In the genomic region with DNA sequence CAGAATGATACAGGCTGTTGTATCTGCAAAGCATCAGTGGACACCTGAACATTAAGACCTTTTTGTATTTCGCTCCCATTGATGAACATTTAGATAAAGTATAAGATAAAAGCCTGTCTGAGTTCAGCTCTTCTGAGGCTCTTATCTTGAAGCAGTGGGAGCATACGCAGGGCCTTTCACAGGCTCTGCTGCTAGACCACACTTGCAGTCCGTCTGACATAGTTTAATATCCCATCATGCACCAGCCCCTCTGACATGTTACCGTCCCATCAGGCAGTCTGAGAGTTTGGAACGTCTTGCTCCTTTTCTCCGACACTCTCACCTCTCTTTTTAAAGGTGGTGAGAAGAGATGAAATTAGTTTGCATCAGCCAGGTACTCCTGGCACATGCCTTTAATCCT, we compare ENCODE assay signal across 11 mouse cellular contexts. TPM values are rescaled to one million over a fixed set of nuclear protein-coding genes. Genes with fewer than 3 reads are reported as not detected.
A peak's percentile ranks its signal among the peaks of the same experiment; 100 is the strongest.
DNase-seq lines count a peak whose midpoint lies in the region; ATAC-seq lines count a peak whose summit lies in the region.
"Had no signal": no experiment of that assay in that cellular context is flagged by ENCODE, and none has a peak within 500 bp of the region (broad histone marks: within the 10 kb centered on the region; RNA-seq: fewer than 3 reads in every experiment).

No protein-coding gene starts in this region.

- H3K4me1 ChIP-seq in kidney, embryonic 14.5 days (ENCODE audit: control insufficient read depth, insufficient read depth, low read length): peaks cover 12% of the 10 kb centered on the region
- H3K4me1 ChIP-seq in embryonic facial prominence, embryonic 13.5 days: peaks cover 13% of the 10 kb centered on the region
- peaks cover 27% of the 10 kb centered on the region for H3K4me1 ChIP-seq in hindbrain, embryonic 14.5 days (replicated peaks; ENCODE audit: control insufficient read depth, insufficient read depth, low read length)
- peaks cover 28% of the 10 kb centered on the region for H3K4me1 ChIP-seq in midbrain, embryonic 13.5 days (replicated peaks)

- no peak for ATAC-seq in kidney, embryonic 14.5 days (ENCODE audit: low FRiP score, low TSS enrichment)
- no peak for ATAC-seq in embryonic facial prominence, embryonic 13.5 days (ENCODE audit: insufficient number of reproducible peaks, insufficient read depth, low FRiP score, low TSS enrichment, low read depth)
- ATAC-seq in hindbrain, embryonic 14.5 days (ENCODE audit: low FRiP score): no peak
- no peak for ATAC-seq in midbrain, embryonic 13.5 days

- no peak overlapping the region; the same call in 1 of the 2 replicates for H3K9ac ChIP-seq in kidney, embryonic 14.5 days (ENCODE audit: low read depth, low read length)
- H3K9ac ChIP-seq in embryonic facial prominence, embryonic 13.5 days: no peak overlapping the region
- peak overlapping the region; percentile 98; the same call in 1 of the 2 replicates for H3K9ac ChIP-seq in hindbrain, embryonic 14.5 days
- H3K9ac ChIP-seq in midbrain, embryonic 13.5 days (replicated peaks): peak overlapping the region; percentile 95

- 83% methylated on average over 6 of the region's 6 CpGs for WGBS in kidney, embryonic 14.5 days
- WGBS in embryonic facial prominence, embryonic 13.5 days: 82% methylated on average over 6 of the region's 6 CpGs
- 86% methylated on average over 6 of the region's 6 CpGs for WGBS in hindbrain, embryonic 14.5 days
- 83% methylated on average over 6 of the region's 6 CpGs for WGBS in midbrain, embryonic 13.5 days

- H3K27ac ChIP-seq in kidney, embryonic 14.5 days (ENCODE audit: low read depth, low read length): no peak overlapping the region
- no peak overlapping the region for H3K27ac ChIP-seq in embryonic facial prominence, embryonic 13.5 days
- H3K27ac ChIP-seq in hindbrain, embryonic 14.5 days: no peak overlapping the region; the same call in 1 of the 2 replicates
- peak overlapping the region; percentile 14; the same call in 1 of the 2 replicates for H3K27ac ChIP-seq in midbrain, embryonic 13.5 days
- H3K27ac ChIP-seq: heart, embryonic 10.5 days; macrophage had no signal

- no peak for DNase-seq in kidney, adult 8-10 months
- DNase-seq in hindbrain, embryonic 14.5 days (ENCODE audit: low spot score): no peak
- DNase-seq in right cerebral cortex, postnatal 14 days: no peak
- no peak for DNase-seq in adrenal gland, adult 2 months
- DNase-seq in layer of hippocampus, postnatal 36 days: no peak
- DNase-seq: cerebellum, adult 9-10 months had no signal

- no peak overlapping the region for H3K4me3 ChIP-seq in kidney, embryonic 14.5 days (ENCODE audit: low read length)
- H3K4me3 ChIP-seq in embryonic facial prominence, embryonic 13.5 days: no peak overlapping the region
- peak overlapping the region; percentile 88 for H3K4me3 ChIP-seq in hindbrain, embryonic 14.5 days (replicated peaks; ENCODE audit: low read length)
- peak overlapping the region; percentile 77 for H3K4me3 ChIP-seq in midbrain, embryonic 13.5 days (replicated peaks)

- no peaks in the 10 kb centered on the region for H3K9me3 ChIP-seq in kidney, embryonic 14.5 days (ENCODE audit: control insufficient read depth, low read length)
- H3K9me3 ChIP-seq in embryonic facial prominence, embryonic 13.5 days: no peaks in the 10 kb centered on the region
- H3K9me3 ChIP-seq in hindbrain, embryonic 14.5 days (ENCODE audit: control insufficient read depth, low read length): no peaks in the 10 kb centered on the region
- H3K9me3 ChIP-seq in midbrain, embryonic 13.5 days: 0 out of 2 replicates have a peak, but pooled peaks cover 3% of the 10 kb centered on the region
- H3K9me3 ChIP-seq: heart, embryonic 10.5 days had no signal

- no peaks in the 10 kb centered on the region for H3K27me3 ChIP-seq in kidney, embryonic 14.5 days (ENCODE audit: control insufficient read depth, insufficient read depth, low read length)
- H3K27me3 ChIP-seq in embryonic facial prominence, embryonic 13.5 days: no peaks in the 10 kb centered on the region
- H3K27me3 ChIP-seq in hindbrain, embryonic 14.5 days (ENCODE audit: control insufficient read depth, insufficient read depth, low read length): no peaks in the 10 kb centered on the region
- H3K27me3 ChIP-seq in midbrain, embryonic 13.5 days: no peaks in the 10 kb centered on the region

- peak overlapping the region; percentile 70; the same call in 1 of the 2 replicates for H3K4me2 ChIP-seq in kidney, embryonic 14.5 days (replicated peaks; ENCODE audit: low read depth, low read length)
- peak overlapping the region; percentile 70 for H3K4me2 ChIP-seq in embryonic facial prominence, embryonic 13.5 days
- peak overlapping the region; percentile 61 for H3K4me2 ChIP-seq in hindbrain, embryonic 14.5 days (replicated peaks)
- peak overlapping the region; percentile 67 for H3K4me2 ChIP-seq in midbrain, embryonic 13.5 days (replicated peaks)

- H3K36me3 ChIP-seq in kidney, embryonic 14.5 days (ENCODE audit: control insufficient read depth, insufficient read depth, low read length): peaks cover 17% of the 10 kb centered on the region; the same call in 1 of the 2 replicates
- peaks cover 10% of the 10 kb centered on the region; the same call in 1 of the 2 replicates for H3K36me3 ChIP-seq in embryonic facial prominence, embryonic 13.5 days
- H3K36me3 ChIP-seq in hindbrain, embryonic 14.5 days (replicated peaks; ENCODE audit: control insufficient read depth, insufficient read depth): peaks cover 17% of the 10 kb centered on the region
- H3K36me3 ChIP-seq in midbrain, embryonic 13.5 days: peaks cover 10% of the 10 kb centered on the region

RNA-seq across cellular contexts. Expression of a gene that starts 19.9 kb away (rescaled TPM):
- 92.6 and 109 TPM in 2 replicates for polyA plus RNA-seq in kidney, embryonic 14.5 days (2014; fragmentation: Nextera tagmentation; extraction: Ambion mirVana)
- polyA plus RNA-seq in embryonic facial prominence, embryonic 13.5 days (2015; fragmentation: Nextera tagmentation; extraction: Ambion mirVana): 112 and 113 TPM in 2 replicates
- polyA plus RNA-seq in hindbrain, embryonic 14.5 days (2014; fragmentation: Nextera tagmentation; extraction: Ambion mirVana): 92.6 and 108 TPM in 2 replicates
- 103 and 116 TPM in 2 replicates for polyA plus RNA-seq in midbrain, embryonic 13.5 days (2015; fragmentation: Nextera tagmentation; extraction: Ambion mirVana)
- 10 to 100 TPM; 23.8 to 41.0 TPM for total RNA-seq in adrenal gland, adult 2 months (2021)
- polyA plus RNA-seq in adrenal gland, adult 2 months (2012; rRNA removed): 4.4 and 5.1 TPM in 2 replicates
- total RNA-seq in layer of hippocampus, postnatal 36 days (2021): 10 to 100 TPM; 77.1 to 79.8 TPM

RNA-seq across cellular contexts. Expression of a gene that starts 20.2 kb away (rescaled TPM):
- 1,059 and 1,446 TPM in 2 replicates for polyA plus RNA-seq in kidney, embryonic 14.5 days (2014; fragmentation: Nextera tagmentation; extraction: Ambion mirVana)
- polyA plus RNA-seq in embryonic facial prominence, embryonic 13.5 days (2015; fragmentation: Nextera tagmentation; extraction: Ambion mirVana): 725 and 788 TPM in 2 replicates
- 1,185 and 1,426 TPM in 2 replicates for polyA plus RNA-seq in hindbrain, embryonic 14.5 days (2014; fragmentation: Nextera tagmentation; extraction: Ambion mirVana)
- polyA plus RNA-seq in midbrain, embryonic 13.5 days (2015; fragmentation: Nextera tagmentation; extraction: Ambion mirVana): 924 and 929 TPM in 2 replicates
- 1,000 to 10,000 TPM; 1,235 to 1,237 TPM for total RNA-seq in adrenal gland, adult 2 months (2021)
- 328 and 409 TPM in 2 replicates for polyA plus RNA-seq in adrenal gland, adult 2 months (2012; rRNA removed)
- total RNA-seq in layer of hippocampus, postnatal 36 days (2021): 100 to 1,000 TPM; 724 to 813 TPM

Comparison
In these comparisons a context has a peak if more than half of its experiments do, and no peak if none do; other contexts are left out.
1. H3K4me3 ChIP-seq: peak in hindbrain, embryonic 14.5 days (single experiment) and midbrain, embryonic 13.5 days (single experiment); none in kidney, embryonic 14.5 days (single experiment) and embryonic facial prominence, embryonic 13.5 days (single experiment).
2. H3K9ac ChIP-seq: peak in hindbrain, embryonic 14.5 days (single experiment) and midbrain, embryonic 13.5 days (single experiment); none in kidney, embryonic 14.5 days (single experiment) and embryonic facial prominence, embryonic 13.5 days (single experiment).
3. RNA of a gene that starts 19.9 kb away (polyA plus RNA-seq): 112 to 113 TPM in embryonic facial prominence, embryonic 13.5 days, 92.6 to 108 TPM in hindbrain, embryonic 14.5 days, 103 to 116 TPM in midbrain, embryonic 13.5 days and 92.6 to 109 TPM in kidney, embryonic 14.5 days; 4.4 to 5.1 TPM in adrenal gland, adult 2 months; every median in the first group is over 10 times any median in the second.
4. Peak in every context shown above with its lines, with median percentiles within 50 percentile points of each other: H3K4me2 ChIP-seq.